Mouse (Mus musculus) forebrain, embryonic 14.5 days (tissue): ENCODE measurements around the gene Msi2. TPM values are rescaled to one million over a fixed set of nuclear protein-coding genes. Genes with fewer than 3 reads are reported as not detected.

Experiments
- ATAC-seq: fragments of 200-750 bp; cut with Nextera tagmentation; 2 replicates; pipeline ENCODE4 v1.8.0; 2017; ENCODE audit warnings: mild to moderate bottlenecking, moderate library complexity
- DNase-seq: peaks from one replicate; pipeline ENCODE4 v3.0.0-alpha.2; 2015; ENCODE audit warnings: low spot score
- H3K27ac ChIP-seq: fragments of 300-500 bp; sonication (generic); 2 replicates; pipeline ENCODE4 v1.5.1; 2014; ENCODE audit warnings: low read depth, mild to moderate bottlenecking, control low read depth, low read length, moderate library complexity
- H3K27me3 ChIP-seq: fragments of 300-500 bp; sonication (generic); replicated peaks from 2 replicates; pipeline ENCODE4 v1.6.1; 2014; ENCODE audit warnings: low read length, control low read depth, mixed read lengths; ENCODE audit not compliant: control insufficient read depth, insufficient read depth
- H3K36me3 ChIP-seq: fragments of 300-500 bp; sonication (generic); 2 replicates; pipeline ENCODE4 v1.6.1; 2014; ENCODE audit warnings: low read length, control low read depth; ENCODE audit not compliant: control insufficient read depth, insufficient read depth
- H3K4me1 ChIP-seq: fragments of 300-500 bp; sonication (generic); 2 replicates; pipeline ENCODE4 v1.6.1; 2014; ENCODE audit warnings: antibody characterized with exemption, low read length, control low read depth; ENCODE audit not compliant: control insufficient read depth, insufficient read depth
- H3K4me2 ChIP-seq: fragments of 300-500 bp; sonication (generic); 2 replicates; pipeline ENCODE4 v1.6.1; 2014; ENCODE audit warnings: mild to moderate bottlenecking, control low read depth, low read length
- H3K4me3 ChIP-seq: fragments of 300-500 bp; sonication (generic); 2 replicates; pipeline ENCODE4 v1.5.1; 2014; ENCODE audit warnings: low read depth, low read length, control low read depth
- H3K9ac ChIP-seq: fragments of 300-500 bp; sonication (generic); 2 replicates; pipeline ENCODE4 v1.6.1; 2014; ENCODE audit warnings: mild to moderate bottlenecking, low read length, control low read depth, moderate library complexity
- H3K9me3 ChIP-seq: fragments of 300-500 bp; sonication (generic); replicated peaks from 2 replicates; pipeline ENCODE4 v1.6.1; 2016; ENCODE audit warnings: low read length, control low read depth, mixed read lengths; ENCODE audit not compliant: control insufficient read depth
- WGBS: fragments of 180-500 bp; shearing (Covaris S2); extraction: QIAGEN DNeasy Blood & Tissue Kit; methylation state at CpG from one replicate; pipeline ENCODE4 v1.1.7; 2014; 5-methylcytosine and 5-hydroxymethylcytosine counted together
- polyA plus RNA-seq: library from polyadenylated mRNA; unstranded; fragments of >200 nt; fragmentation: Nextera tagmentation; extraction: Ambion mirVana; gene quantifications from 2 replicates; pipeline ENCODE4 v1.2.1, GENCODE M21; 2014

The Msi2 gene
- polyA plus RNA-seq, 1 experiment from 2014 or later = 19.9 TPM

DNA sequence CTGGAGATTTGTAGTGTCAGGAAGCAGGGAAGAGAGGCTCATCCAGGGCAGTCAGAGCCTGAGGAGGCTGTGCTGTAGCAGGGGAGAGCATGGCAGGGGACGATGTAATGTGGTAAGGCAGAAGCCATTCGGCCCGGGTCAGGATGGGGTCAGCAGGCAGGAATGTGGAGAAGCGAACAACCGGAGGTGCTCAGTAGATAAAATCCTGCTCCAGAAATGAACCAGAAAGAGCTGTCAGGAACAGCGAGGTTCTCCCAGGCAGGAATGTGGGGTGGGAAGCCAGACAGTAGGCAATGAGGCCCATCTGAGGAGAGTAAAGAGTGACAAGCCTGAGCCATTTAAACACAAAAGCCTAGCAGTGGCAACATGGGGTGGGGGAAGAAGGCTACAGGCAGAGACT, 157.1 kb downstream of the Msi2 start:
- H3K9ac ChIP-seq = no peak overlapping the region
- no peaks in the 10 kb centered on the region for H3K36me3 ChIP-seq
- no peak overlapping the region for H3K4me2 ChIP-seq
- no peak for DNase-seq
- peaks cover 41% of the 10 kb centered on the region for H3K4me1 ChIP-seq
- H3K27ac ChIP-seq = no peak overlapping the region; the same call in 1 of the 2 replicates
- WGBS = 54% methylated on average over 6 of the region's 6 CpGs
- H3K9me3 ChIP-seq = no peaks in the 10 kb centered on the region
- no peak for ATAC-seq
- no peaks in the 10 kb centered on the region for H3K27me3 ChIP-seq
- no peak overlapping the region for H3K4me3 ChIP-seq

- no peaks in the 10 kb centered on the region for H3K9me3 ChIP-seq
- H3K4me3 ChIP-seq = no peak overlapping the region
- no peak for ATAC-seq
- H3K27me3 ChIP-seq = no peaks in the 10 kb centered on the region
- DNase-seq = no peak
- peaks cover 47% of the 10 kb centered on the region for H3K4me1 ChIP-seq
- no peak overlapping the region for H3K27ac ChIP-seq
- H3K9ac ChIP-seq = no peak overlapping the region
- WGBS = 73% methylated on average over 9 of the region's 9 CpGs
- no peaks in the 10 kb centered on the region for H3K36me3 ChIP-seq
- no peak overlapping the region for H3K4me2 ChIP-seq
These were observed 157.7 kb downstream of the Msi2 start for GRCm38 (mm10) chr11:88560634-88561033.

DNA sequence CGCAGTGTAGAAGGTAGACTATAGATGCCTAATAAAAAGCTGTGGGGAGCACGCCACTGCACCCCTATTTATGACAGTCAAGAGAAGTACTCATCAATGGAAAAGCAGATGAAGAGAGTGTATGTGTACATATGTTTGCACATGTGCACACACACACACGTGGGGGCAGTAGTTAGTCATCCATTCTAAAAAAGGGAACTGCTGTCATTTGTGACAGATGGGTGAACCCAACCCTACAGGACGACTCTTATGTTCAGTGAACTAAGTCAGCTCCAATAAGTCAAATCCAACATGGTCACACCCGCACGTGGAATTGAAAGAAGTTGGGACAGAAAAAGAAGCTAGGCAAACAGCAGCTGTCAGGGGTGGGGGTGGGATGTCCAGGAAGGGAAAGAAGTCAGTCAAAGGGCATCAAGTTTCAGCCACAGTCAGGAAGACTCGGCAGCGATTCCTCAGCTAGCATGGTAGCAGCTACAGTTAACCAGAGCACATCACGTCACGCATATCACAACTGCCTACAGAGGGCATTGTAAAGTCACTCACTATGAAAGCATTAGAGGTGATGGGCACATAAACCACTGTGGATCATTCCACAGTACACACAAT, 158.8 kb downstream of the Msi2 start:
- no peak overlapping the region for H3K4me3 ChIP-seq
- no peak for ATAC-seq
- H3K36me3 ChIP-seq = no peaks in the 10 kb centered on the region
- peaks cover 55% of the 10 kb centered on the region for H3K4me1 ChIP-seq
- no peak for DNase-seq
- no peaks in the 10 kb centered on the region for H3K27me3 ChIP-seq
- H3K27ac ChIP-seq = no peak overlapping the region
- H3K4me2 ChIP-seq = no peak overlapping the region
- WGBS = 76% methylated on average over 10 of the region's 10 CpGs
- no peaks in the 10 kb centered on the region for H3K9me3 ChIP-seq
- no peak overlapping the region for H3K9ac ChIP-seq

DNA sequence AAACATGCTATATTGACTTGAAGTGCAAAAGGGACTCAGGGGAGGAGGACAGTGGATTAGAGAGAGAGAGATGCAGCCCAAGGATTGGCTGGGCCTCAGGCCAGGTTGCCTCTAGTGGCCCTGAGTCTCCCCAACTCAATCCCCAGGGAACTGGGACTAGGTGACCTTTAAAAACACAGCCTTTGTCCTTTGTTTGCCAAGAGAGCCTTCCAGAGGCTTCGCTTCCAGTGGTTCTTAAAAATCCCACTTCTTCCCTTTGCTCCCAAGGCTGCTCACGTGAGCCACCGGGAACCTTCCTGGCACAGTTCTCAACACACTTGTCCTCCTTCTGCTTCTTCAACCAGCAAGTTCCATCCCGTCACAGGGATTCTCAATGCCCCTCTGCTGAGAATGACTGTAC, 159.6 kb downstream of the Msi2 start:
- Histone ChIP-seq H3K27me3 (no peaks in the 10 kb centered on the region), H3K9me3 (no peaks in the 10 kb centered on the region), H3K27ac (no peak overlapping the region), H3K9ac (no peak overlapping the region), H3K4me3 (no peak overlapping the region), H3K36me3 (no peaks in the 10 kb centered on the region), H3K4me1 (peaks cover 57% of the 10 kb centered on the region), H3K4me2 (no peak overlapping the region)
- ATAC-seq (no peak), DNase-seq (no peak)
- WGBS = 82% methylated on average over 4 of the region's 4 CpGs

DNA sequence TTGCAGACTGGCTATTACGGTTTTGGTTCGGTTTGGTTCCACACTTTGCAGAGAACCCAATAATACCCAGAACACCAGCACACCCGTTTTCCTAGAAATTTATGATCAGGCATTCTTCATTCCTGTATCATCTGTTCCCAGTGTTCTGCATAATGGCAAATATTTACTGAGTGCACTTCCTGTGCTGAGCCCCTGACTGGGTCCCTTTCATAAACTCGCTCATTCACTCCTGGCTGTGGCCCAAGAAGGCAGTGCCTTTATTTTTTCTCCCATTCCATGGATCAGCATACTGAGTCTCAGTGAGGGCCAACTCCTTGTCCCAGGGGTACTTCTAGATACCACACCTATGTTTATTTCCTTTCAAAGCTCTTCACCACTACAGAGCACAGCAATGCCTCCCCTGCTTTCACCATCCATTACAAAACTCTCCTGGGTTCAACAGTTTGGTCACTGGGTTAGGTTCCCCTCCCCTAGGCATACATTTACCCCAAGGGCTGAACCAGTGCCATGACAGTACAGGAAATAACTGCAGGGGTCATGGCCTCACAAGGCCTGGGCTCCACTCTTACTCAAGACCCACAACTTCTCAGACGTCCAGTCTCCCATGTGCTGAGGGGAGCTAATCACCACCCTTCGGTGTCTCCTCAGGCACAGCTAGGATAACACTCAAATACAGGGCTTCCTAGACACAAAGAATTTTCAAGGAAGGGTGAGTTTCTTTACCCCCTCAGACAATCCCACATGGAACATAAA, 160.3 kb downstream of the Msi2 start:
- H3K4me2 ChIP-seq = no peak overlapping the region
- no peaks in the 10 kb centered on the region for H3K27me3 ChIP-seq
- ATAC-seq (no peak), DNase-seq (no peak)
- H3K4me3 ChIP-seq = no peak overlapping the region
- WGBS = 63% methylated on average over 6 of the region's 6 CpGs
- H3K27ac ChIP-seq = no peak overlapping the region
- H3K4me1 ChIP-seq = peaks cover 63% of the 10 kb centered on the region
- H3K36me3 ChIP-seq = no peaks in the 10 kb centered on the region
- no peak overlapping the region for H3K9ac ChIP-seq
- no peaks in the 10 kb centered on the region for H3K9me3 ChIP-seq

GRCm38 (mm10) chr11:88557116-88557768, 161.1 kb downstream of the Msi2 start:
- no peaks in the 10 kb centered on the region for H3K36me3 ChIP-seq
- no peak overlapping the region for H3K4me3 ChIP-seq
- no peak overlapping the region for H3K4me2 ChIP-seq
- ATAC-seq (no peak), DNase-seq (no peak)
- H3K9me3 ChIP-seq = no peaks in the 10 kb centered on the region
- 52% methylated on average over 4 of the region's 4 CpGs for WGBS
- H3K27me3 ChIP-seq = no peaks in the 10 kb centered on the region
- no peak overlapping the region for H3K27ac ChIP-seq
- H3K4me1 ChIP-seq = peaks cover 63% of the 10 kb centered on the region
- H3K9ac ChIP-seq = no peak overlapping the region

GRCm38 (mm10) chr11:88555902-88556549, 162.3 kb downstream of the Msi2 start:
- ATAC-seq (no peak), DNase-seq (no peak)
- H3K27me3 ChIP-seq = no peaks in the 10 kb centered on the region
- H3K27ac ChIP-seq = no peak overlapping the region
- H3K4me3 ChIP-seq = no peak overlapping the region
- no peak overlapping the region for H3K4me2 ChIP-seq
- peaks cover 65% of the 10 kb centered on the region for H3K4me1 ChIP-seq
- no peaks in the 10 kb centered on the region for H3K9me3 ChIP-seq
- no peaks in the 10 kb centered on the region for H3K36me3 ChIP-seq
- 57% methylated on average over 6 of the region's 6 CpGs for WGBS
- H3K9ac ChIP-seq = no peak overlapping the region

DNA sequence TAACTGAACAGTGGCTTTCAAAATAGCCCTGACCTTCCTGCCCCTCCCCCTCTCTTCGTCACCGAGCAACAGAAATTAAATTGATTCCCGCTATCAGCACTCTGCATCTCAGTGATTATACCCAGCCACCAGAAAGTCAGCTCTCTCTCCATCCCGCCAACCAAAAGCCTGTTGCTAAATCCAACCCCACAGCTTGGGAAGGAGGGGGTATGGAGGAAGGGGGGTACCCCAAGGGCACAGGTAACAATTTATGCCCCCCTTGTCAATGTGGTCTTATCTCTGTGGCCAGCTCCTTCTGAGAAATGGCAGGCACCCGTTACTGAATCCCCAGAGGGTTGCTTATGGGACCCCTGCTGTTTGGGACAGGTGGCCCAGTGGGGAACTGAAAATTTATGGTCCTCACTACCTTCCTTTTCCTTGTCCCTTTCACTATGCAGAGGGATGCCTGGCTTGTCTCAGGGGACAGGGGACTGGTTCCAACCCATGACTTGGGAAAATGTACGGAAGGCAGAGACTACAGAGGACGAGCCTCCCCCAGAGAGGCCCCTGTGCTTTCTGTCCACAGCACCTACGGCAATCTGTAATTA, 163.0 kb downstream of the Msi2 start:
- Histone ChIP-seq H3K4me1 (peaks cover 70% of the 10 kb centered on the region), H3K9ac (no peak overlapping the region), H3K27ac (no peak overlapping the region), H3K4me3 (no peak overlapping the region), H3K36me3 (no peaks in the 10 kb centered on the region), H3K4me2 (no peak overlapping the region), H3K27me3 (no peaks in the 10 kb centered on the region), H3K9me3 (no peaks in the 10 kb centered on the region)
- ATAC-seq = no peak
- 50% methylated on average over 8 of the region's 8 CpGs for WGBS
- no peak for DNase-seq
